In the genomic region with DNA sequence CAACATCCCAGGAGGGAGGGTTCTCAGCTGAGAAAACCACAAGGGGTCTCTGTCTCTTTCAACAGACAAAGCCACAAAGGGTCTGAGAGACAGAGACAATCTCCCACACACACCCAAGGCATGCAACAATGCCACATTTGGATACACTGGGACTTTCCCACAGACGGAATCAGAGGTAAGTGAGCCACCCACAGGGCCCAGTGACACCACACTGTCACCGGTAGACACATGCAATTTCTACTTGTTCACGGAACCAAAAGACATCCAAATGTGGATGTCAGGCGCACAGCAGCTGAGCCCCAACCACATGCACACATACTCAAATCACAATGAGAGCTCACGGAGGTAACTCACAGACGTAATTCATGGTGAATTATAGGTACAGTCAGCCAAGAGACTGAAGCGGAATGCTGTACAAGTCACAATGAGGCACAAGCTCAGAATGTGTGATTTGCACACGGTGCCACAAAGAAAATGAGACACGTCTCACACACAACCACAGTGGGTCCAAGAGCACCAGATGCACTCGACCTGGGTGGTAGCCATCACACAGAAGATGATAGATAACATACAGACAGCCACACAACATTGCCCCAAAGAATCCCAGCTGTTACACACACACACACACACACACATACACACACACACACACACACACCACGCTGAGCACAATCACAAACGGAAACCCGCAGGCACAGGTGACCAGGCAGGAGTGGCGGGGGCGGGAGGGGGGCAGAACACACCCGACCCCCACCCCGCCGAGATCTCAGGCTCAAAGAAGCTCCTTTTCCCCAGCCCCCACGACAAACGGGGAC, we compare ENCODE assay signal across 8 mouse cellular contexts. TPM values are rescaled to one million over a fixed set of nuclear protein-coding genes. Genes with fewer than 3 reads are reported as not detected.
DNase-seq lines count a peak whose midpoint lies in the region; ATAC-seq and TF ChIP-seq lines count a peak whose summit lies in the region.

No protein-coding gene starts in this region.

- H3K9me3 ChIP-seq in forebrain, embryonic 11.5 days (ENCODE audit: control insufficient read depth, low read length): no peaks in the 10 kb centered on the region
- H3K9me3 ChIP-seq in limb, embryonic 14.5 days (ENCODE audit: control insufficient read depth, low read length): no peaks in the 10 kb centered on the region

- peak; percentile 22 for ATAC-seq in activated CD4-positive, CD25-positive, alpha-beta regulatory T cell, adult 4 months
- ATAC-seq in forebrain, embryonic 11.5 days (replicated peaks; ENCODE audit: low FRiP score): no peak
- ATAC-seq in limb, embryonic 14.5 days (ENCODE audit: low FRiP score, low read depth): no peak

- H3K27ac ChIP-seq in forebrain, embryonic 11.5 days (ENCODE audit: low read depth, low read length): peak overlapping the region; percentile 89
- H3K27ac ChIP-seq in limb, embryonic 14.5 days (replicated peaks; ENCODE audit: low read depth, low read length): peak overlapping the region; percentile 93
- peak overlapping the region; percentile 22 for H3K27ac ChIP-seq in olfactory bulb, adult 2 months (ENCODE audit: insufficient read depth, low read depth, low read length)

- peak overlapping the region; percentile 88 for H3K4me3 ChIP-seq in lung, adult 2 months (replicated peaks; ENCODE audit: extremely low read depth, low read depth, low read length)
- peak overlapping the region; percentile 89 for H3K4me3 ChIP-seq in forebrain, embryonic 11.5 days (ENCODE audit: low read depth, low read length)
- peak overlapping the region; percentile 69 for H3K4me3 ChIP-seq in limb, embryonic 14.5 days (replicated peaks; ENCODE audit: low read length)
- peak overlapping the region; percentile 72 for H3K4me3 ChIP-seq in olfactory bulb, adult 2 months (ENCODE audit: insufficient read depth, low read depth, low read length)

- peaks cover 17% of the 10 kb centered on the region for H3K4me1 ChIP-seq in lung, adult 2 months (ENCODE audit: control insufficient read depth, insufficient read depth, low read length)
- H3K4me1 ChIP-seq in forebrain, embryonic 11.5 days (replicated peaks; ENCODE audit: control insufficient read depth, insufficient read depth, low read length): peaks cover 16% of the 10 kb centered on the region; the same call in 1 of the 2 replicates
- peaks cover 27% of the 10 kb centered on the region for H3K4me1 ChIP-seq in limb, embryonic 14.5 days (ENCODE audit: control insufficient read depth, insufficient read depth, low read length)
- H3K4me1 ChIP-seq in olfactory bulb, adult 2 months (ENCODE audit: control insufficient read depth, insufficient read depth, low read length): peaks cover 22% of the 10 kb centered on the region

- no peak for TF ChIP-seq CTCF in lung, adult 2 months (IDR thresholded peaks at IDR 0.05; ENCODE audit: insufficient read depth, low read length)
- no peak for TF ChIP-seq CTCF in olfactory bulb, adult 2 months (IDR thresholded peaks at IDR 0.05; ENCODE audit: insufficient read depth, low read depth, low read length)

- peak overlapping the region; percentile 94 for H3K9ac ChIP-seq in forebrain, embryonic 11.5 days (ENCODE audit: low read length)
- peak overlapping the region; percentile 93 for H3K9ac ChIP-seq in limb, embryonic 14.5 days (ENCODE audit: low read depth, low read length, severe bottlenecking)

- TF ChIP-seq POLR2A in lung, adult 2 months (IDR thresholded peaks at IDR 0.05; ENCODE audit: borderline replicate concordance, extremely low read depth, low read depth, low read length): no peak
- no peak for TF ChIP-seq POLR2A in limb, embryonic 14.5 days (IDR thresholded peaks at IDR 0.05; ENCODE audit: borderline replicate concordance, extremely low read depth, insufficient read depth, insufficient read length)
- TF ChIP-seq POLR2A in olfactory bulb, adult 2 months (IDR thresholded peaks at IDR 0.05; ENCODE audit: insufficient read depth, low read depth, low read length): no peak

- no peaks in the 10 kb centered on the region for H3K27me3 ChIP-seq in forebrain, embryonic 11.5 days (ENCODE audit: control insufficient read depth, insufficient read depth, low read length)
- H3K27me3 ChIP-seq in limb, embryonic 14.5 days (ENCODE audit: control insufficient read depth, insufficient read depth, low read length): no peaks in the 10 kb centered on the region

- H3K4me2 ChIP-seq in forebrain, embryonic 11.5 days (ENCODE audit: low read depth, low read length, severe bottlenecking): peak overlapping the region; percentile 70
- H3K4me2 ChIP-seq in limb, embryonic 14.5 days (replicated peaks; ENCODE audit: low read depth, low read length, severe bottlenecking): peak overlapping the region; percentile 81

- peaks cover 2% of the 10 kb centered on the region; the same call in 1 of the 2 replicates for H3K36me3 ChIP-seq in forebrain, embryonic 11.5 days (ENCODE audit: control insufficient read depth, insufficient read depth, low read length)
- peaks cover 7% of the 10 kb centered on the region; the same call in 1 of the 2 replicates for H3K36me3 ChIP-seq in limb, embryonic 14.5 days (ENCODE audit: control insufficient read depth, insufficient read depth, low read length)

- WGBS in lung, adult 2 months: 5% methylated on average over 20 of the region's 20 CpGs
- 3% methylated on average over 20 of the region's 20 CpGs for WGBS in forebrain, embryonic 11.5 days
- WGBS in limb, embryonic 14.5 days: 1% methylated on average over 20 of the region's 20 CpGs
- WGBS in olfactory bulb, adult 2 months: under 1% methylated on average over 20 of the region's 20 CpGs

- no peak for DNase-seq in lung, adult 2 months
- DNase-seq in lung, postnatal 36 days: no peak
- no peak for DNase-seq in forebrain, embryonic 11.5 days (ENCODE audit: low spot score)
- DNase-seq in limb, embryonic 14.5 days (ENCODE audit: low spot score): peak; percentile 6
- DNase-seq in gastrocnemius, postnatal 25 days: no peak
- DNase-seq in kidney, postnatal 25 days: no peak

RNA-seq across cellular contexts. Expression of gene Gramd1a, which starts 5.7 kb away (rescaled TPM):
- 103 and 113 TPM in 2 replicates for polyA plus RNA-seq in lung, adult 2 months (2012; rRNA removed)
- polyA plus RNA-seq in activated CD4-positive, CD25-positive, alpha-beta regulatory T cell, adult 4 months (2017; shearing (Covaris generic)): 100 to 1,000 TPM in 1 of 2 experiments, 10 to 100 TPM in 1; 81.1 to 115 TPM
- polyA plus RNA-seq in forebrain, embryonic 11.5 days (2014; fragmentation: Nextera tagmentation; extraction: Ambion mirVana): 133 and 135 TPM in 2 replicates
- 157 and 216 TPM in 2 replicates for polyA plus RNA-seq in limb, embryonic 14.5 days (2012; rRNA removed)
- polyA plus RNA-seq in limb, embryonic 14.5 days (2014; fragmentation: Nextera tagmentation; extraction: Ambion mirVana): 59.8 and 83.0 TPM in 2 replicates
- not detected in 2 replicates for polyA plus RNA-seq in olfactory bulb, adult 2 months (2012; ENCODE audit: insufficient read depth, insufficient read length, low replicate concordance, missing spikeins)
- 10 to 100 TPM; 40.5 to 41.2 TPM for total RNA-seq in gastrocnemius, postnatal 25 days (2021)

RNA-seq across cellular contexts. Expression of gene Scn1b, which starts 23.2 kb away (rescaled TPM):
- 26.6 and 43.9 TPM in 2 replicates for polyA plus RNA-seq in lung, adult 2 months (2012; rRNA removed)
- polyA plus RNA-seq in activated CD4-positive, CD25-positive, alpha-beta regulatory T cell, adult 4 months (2017; shearing (Covaris generic)): not detected
- 0.84 and 1.2 TPM in 2 replicates for polyA plus RNA-seq in forebrain, embryonic 11.5 days (2014; fragmentation: Nextera tagmentation; extraction: Ambion mirVana)
- polyA plus RNA-seq in limb, embryonic 14.5 days (2012; rRNA removed): 15.0 and 16.4 TPM in 2 replicates
- 6.1 and 6.5 TPM in 2 replicates for polyA plus RNA-seq in limb, embryonic 14.5 days (2014; fragmentation: Nextera tagmentation; extraction: Ambion mirVana)
- not detected in 2 replicates for polyA plus RNA-seq in olfactory bulb, adult 2 months (2012; ENCODE audit: insufficient read depth, insufficient read length, low replicate concordance, missing spikeins)
- total RNA-seq in gastrocnemius, postnatal 25 days (2021): 100 to 1,000 TPM; 787 to 821 TPM

RNA-seq across cellular contexts. Expression of gene Hpn, which starts 34.9 kb away (rescaled TPM):
- polyA plus RNA-seq in lung, adult 2 months (2012; rRNA removed): 30.1 and 34.5 TPM in 2 replicates
- 1 to 10 TPM; 4.3 to 5.6 TPM for polyA plus RNA-seq in activated CD4-positive, CD25-positive, alpha-beta regulatory T cell, adult 4 months (2017; shearing (Covaris generic))
- polyA plus RNA-seq in forebrain, embryonic 11.5 days (2014; fragmentation: Nextera tagmentation; extraction: Ambion mirVana): 0.29 and 0.39 TPM in 2 replicates
- polyA plus RNA-seq in limb, embryonic 14.5 days (2012; rRNA removed): 5.5 and 6.6 TPM in 2 replicates
- polyA plus RNA-seq in limb, embryonic 14.5 days (2014; fragmentation: Nextera tagmentation; extraction: Ambion mirVana): 2.5 and 3.1 TPM in 2 replicates
- polyA plus RNA-seq in olfactory bulb, adult 2 months (2012; ENCODE audit: insufficient read depth, insufficient read length, low replicate concordance, missing spikeins): not detected in 2 replicates
- total RNA-seq in gastrocnemius, postnatal 25 days (2021): 10 to 100 TPM; 15.5 to 17.3 TPM

Comparison
In these comparisons a context has a peak if more than half of its experiments do, and no peak if none do; other contexts are left out.
1. H3K27ac ChIP-seq: peak in every context shown above with its lines; median percentile 93 in limb, embryonic 14.5 days; 89 in forebrain, embryonic 11.5 days; 22 in olfactory bulb, adult 2 months.